Mouse (Mus musculus): ENCODE measurements around the gene Pgam1. TPM values are rescaled to one million over a fixed set of nuclear protein-coding genes. Genes with fewer than 3 reads are reported as not detected.

Pgam1 gene
- polyA plus RNA-seq, 1 experiment from 2014 or later, result 883 TPM

DNA sequence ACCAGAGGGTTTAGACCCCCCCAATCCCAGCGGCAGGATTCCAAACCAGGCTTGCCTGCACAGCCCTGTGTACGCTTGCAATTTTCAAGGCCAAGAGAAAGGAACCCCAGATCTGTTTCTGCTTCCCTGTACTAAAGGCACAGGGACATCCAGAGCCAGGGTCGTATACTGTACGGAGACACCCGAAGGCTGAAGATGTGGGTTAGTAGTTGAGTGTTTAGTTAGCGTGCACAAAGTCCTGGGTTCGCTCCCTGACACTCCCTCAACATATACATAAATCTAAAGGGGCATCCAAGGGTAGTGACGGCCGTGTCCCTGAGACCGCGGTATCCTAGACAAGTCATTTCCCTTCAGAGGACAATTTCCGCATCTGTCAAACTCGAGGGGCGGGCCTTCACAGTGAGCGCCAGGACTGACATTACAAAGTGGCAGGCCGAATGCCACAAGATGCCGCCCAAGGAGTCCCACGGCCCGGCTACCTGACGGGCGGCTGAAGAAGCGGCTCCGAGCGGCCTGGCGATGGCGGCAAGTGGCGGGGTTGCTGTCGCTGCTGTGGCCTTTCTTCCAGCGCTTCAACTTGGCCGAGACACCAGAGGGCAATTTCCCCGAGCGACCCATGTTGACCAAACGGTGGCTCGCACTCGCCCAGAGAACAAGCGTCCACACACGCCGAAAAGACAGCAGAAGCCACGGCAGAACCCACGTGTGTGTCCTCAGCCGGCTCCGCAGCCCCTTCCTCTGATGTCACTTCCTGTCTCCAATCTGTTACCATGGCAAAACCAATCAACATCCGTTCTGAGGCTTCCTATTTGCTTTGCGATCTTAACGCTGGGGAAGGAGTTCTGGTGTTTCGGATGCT lies 16.0 kb upstream of the Pgam1 start, which contains the start of gene Rrp12:
Gene Rrp12 (minus strand): TSS at position 714 of the 859 bp plus-strand sequence.
- ChIA-PET CTCF (interaction anchor here (0.9 kb wide), 1 partner anchor 85 kb away, joined by 3 read pairs; the partner anchor contains the start of gene Mms19), POLR2A (no interaction called here)
- in situ Hi-C loops (cut with MboI; ENCODE audit: low pct_unique_long_range_greater_than_20kb), result no loop called here
- H3K27me3 ChIP-seq, result no peaks in the 10 kb centered on the region
- ATAC-seq (peak; percentile 73), DNase-seq (ENCODE audit: low read depth, low spot score) (peak; percentile 54)
- no peak for TF ChIP-seq CTCF (IDR thresholded peaks at IDR 0.05)

GRCm38 (mm10) chr19:41896319-41896711 lies 15.4 kb upstream of the Pgam1 start:
- ChIA-PET POLR2A (no interaction called here), CTCF (no interaction called here)
- no peaks in the 10 kb centered on the region for H3K27me3 ChIP-seq
- no peak for TF ChIP-seq CTCF (IDR thresholded peaks at IDR 0.05)
- in situ Hi-C loops (cut with MboI; ENCODE audit: low pct_unique_long_range_greater_than_20kb), result no loop called here
- DNase-seq (ENCODE audit: low read depth, low spot score) (no peak), ATAC-seq (no peak)

DNA sequence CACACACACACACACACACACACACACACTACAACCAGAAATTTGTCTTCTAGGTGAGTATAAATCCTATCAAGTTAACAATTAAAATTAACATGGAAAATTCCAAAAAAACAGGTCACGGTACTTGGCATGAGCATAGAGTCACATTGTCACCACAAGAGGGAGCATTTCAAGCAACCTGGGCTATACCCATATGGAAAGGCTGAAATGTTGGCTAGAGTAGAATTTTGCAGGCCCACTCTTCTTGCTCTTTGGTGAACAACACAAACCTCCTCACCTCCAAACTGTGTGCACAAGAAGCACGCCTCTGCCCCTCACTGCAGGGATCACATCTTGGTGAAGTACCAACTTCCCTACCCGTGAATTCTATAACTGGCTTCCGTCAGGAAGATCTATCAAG lies 12.9 kb upstream of the Pgam1 start:
- ChIA-PET CTCF (interaction anchor here (0.9 to 1.3 kb wide), 2 partner anchors 8 to 35 kb away, joined by 3 to 4 read pairs; no protein-coding TSS in a partner anchor), POLR2A (interaction anchor here (0.9 kb wide), 1 partner anchor 34 kb away, joined by 5 read pairs; the partner anchor contains the start of genes Exosc1 and Zdhhc16)
- DNase-seq (ENCODE audit: low read depth, low spot score) (no peak), ATAC-seq (no peak)
- H3K27me3 ChIP-seq, result no peaks in the 10 kb centered on the region
- in situ Hi-C loops (cut with MboI; ENCODE audit: low pct_unique_long_range_greater_than_20kb), result no loop called here
- TF ChIP-seq CTCF (IDR thresholded peaks at IDR 0.05), result peak; percentile 80

DNA sequence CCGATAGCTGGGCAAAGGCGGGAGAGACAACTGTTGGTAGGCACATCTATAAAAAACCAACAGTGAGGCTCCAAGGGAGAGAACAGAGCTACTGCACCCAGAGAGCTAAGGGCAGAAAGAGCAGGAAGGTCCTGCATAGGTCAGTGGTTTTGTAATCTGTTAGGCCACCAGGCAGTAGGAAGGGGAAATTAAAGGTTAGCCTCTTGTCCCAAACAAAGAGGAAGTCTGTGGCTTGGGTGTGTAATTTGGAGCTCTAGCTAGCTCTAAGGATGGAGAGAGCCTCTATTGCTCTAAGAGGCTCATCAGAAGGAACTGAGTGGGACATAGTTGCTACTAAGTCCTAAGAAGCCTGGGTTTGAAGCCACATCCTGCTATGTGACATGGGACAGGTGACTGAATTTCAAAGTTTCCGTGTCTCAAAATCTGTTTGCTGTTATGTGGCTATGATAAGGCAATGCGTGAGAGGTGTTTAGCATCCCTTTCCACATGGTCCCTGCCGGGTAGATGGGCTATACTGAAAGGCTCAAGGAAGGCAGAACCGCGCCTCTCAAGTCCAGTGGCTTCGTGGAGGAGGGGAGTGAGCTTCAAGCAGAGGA lies 11.1 kb upstream of the Pgam1 start:
- H3K27me3 ChIP-seq, result no peaks in the 10 kb centered on the region
- in situ Hi-C loops (cut with MboI; ENCODE audit: low pct_unique_long_range_greater_than_20kb), result no loop called here
- ChIA-PET POLR2A (no interaction called here), CTCF (interaction anchor here (1.4 to 1.5 kb wide), 2 partner anchors 10 to 125 kb away, joined by 3 to 4 read pairs; no protein-coding TSS in a partner anchor)
- DNase-seq (ENCODE audit: low read depth, low spot score), result no peak
- no peak for TF ChIP-seq CTCF (IDR thresholded peaks at IDR 0.05)
- no peak for ATAC-seq

- ChIA-PET CTCF (interaction anchor here (1.5 kb wide), 1 partner anchor 9 kb away, joined by 3 read pairs; no protein-coding TSS in a partner anchor), POLR2A (no interaction called here)
- H3K27me3 ChIP-seq, result no peaks in the 10 kb centered on the region
- ATAC-seq (no peak), DNase-seq (ENCODE audit: low read depth, low spot score) (no peak)
- in situ Hi-C loops (cut with MboI; ENCODE audit: low pct_unique_long_range_greater_than_20kb), result no loop called here
- no peak for TF ChIP-seq CTCF (IDR thresholded peaks at IDR 0.05)
Measured at GRCm38 (mm10) chr19:41901696-41902095, 10.0 kb upstream of the Pgam1 start.

DNA sequence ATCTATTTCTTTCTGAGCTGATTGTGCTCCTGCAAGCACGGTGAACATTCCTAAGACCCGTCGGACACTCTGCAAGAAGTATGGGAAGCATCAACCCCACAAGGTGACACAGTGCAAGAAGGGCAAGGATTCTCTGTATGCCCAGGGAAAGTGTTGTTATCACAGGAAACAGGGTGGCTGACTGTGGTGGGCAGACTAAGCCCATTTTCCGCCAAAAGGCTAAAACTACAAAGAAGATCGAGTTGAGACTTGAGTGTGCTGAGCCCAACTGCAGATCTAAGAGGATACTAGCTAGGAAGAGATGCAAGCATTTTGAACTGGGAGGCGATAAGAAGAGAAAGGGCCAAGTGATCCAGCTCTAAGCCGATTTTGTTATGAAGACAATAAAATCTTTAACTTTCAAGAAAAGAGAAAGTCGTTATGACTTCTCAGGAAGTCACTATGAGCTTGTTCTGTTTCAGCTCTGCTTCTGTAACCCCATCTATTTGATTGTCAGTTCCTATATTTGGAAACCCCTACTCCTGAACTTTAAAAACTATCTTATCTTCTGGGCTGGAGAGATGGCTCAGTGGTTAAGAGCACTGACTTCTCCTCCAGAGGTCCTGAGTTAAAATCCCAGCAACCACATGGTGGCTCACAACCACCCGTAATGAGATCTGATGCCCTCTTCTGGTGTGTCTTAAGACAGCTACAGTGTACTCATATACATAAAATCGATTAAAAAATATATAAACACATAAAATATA lies 8.7 kb upstream of the Pgam1 start:
- ChIA-PET CTCF (interaction anchor here (1.3 to 1.6 kb wide), 2 partner anchors 10 to 149 kb away, joined by 4 read pairs; partner anchors contain the start of gene 4933411K16Rik), POLR2A (no interaction called here)
- no peaks in the 10 kb centered on the region for H3K27me3 ChIP-seq
- TF ChIP-seq CTCF (IDR thresholded peaks at IDR 0.05), result no peak
- in situ Hi-C loops (cut with MboI; ENCODE audit: low pct_unique_long_range_greater_than_20kb), result no loop called here
- DNase-seq (ENCODE audit: low read depth, low spot score) (no peak), ATAC-seq (no peak)

GRCm38 (mm10) chr19:41905246-41905645 lies 6.5 kb upstream of the Pgam1 start:
- no peaks in the 10 kb centered on the region for H3K27me3 ChIP-seq
- ATAC-seq, result no peak
- in situ Hi-C loops (cut with MboI; ENCODE audit: low pct_unique_long_range_greater_than_20kb), result no loop called here
- POLR2A ChIA-PET, result no interaction called here
- CTCF ChIA-PET, result interaction anchor here (1.2 kb wide), 1 partner anchor 23 kb away, joined by 3 read pairs; no protein-coding TSS in a partner anchor
- no peak for TF ChIP-seq CTCF (IDR thresholded peaks at IDR 0.05)
- no peak for DNase-seq (ENCODE audit: low read depth, low spot score)

DNA sequence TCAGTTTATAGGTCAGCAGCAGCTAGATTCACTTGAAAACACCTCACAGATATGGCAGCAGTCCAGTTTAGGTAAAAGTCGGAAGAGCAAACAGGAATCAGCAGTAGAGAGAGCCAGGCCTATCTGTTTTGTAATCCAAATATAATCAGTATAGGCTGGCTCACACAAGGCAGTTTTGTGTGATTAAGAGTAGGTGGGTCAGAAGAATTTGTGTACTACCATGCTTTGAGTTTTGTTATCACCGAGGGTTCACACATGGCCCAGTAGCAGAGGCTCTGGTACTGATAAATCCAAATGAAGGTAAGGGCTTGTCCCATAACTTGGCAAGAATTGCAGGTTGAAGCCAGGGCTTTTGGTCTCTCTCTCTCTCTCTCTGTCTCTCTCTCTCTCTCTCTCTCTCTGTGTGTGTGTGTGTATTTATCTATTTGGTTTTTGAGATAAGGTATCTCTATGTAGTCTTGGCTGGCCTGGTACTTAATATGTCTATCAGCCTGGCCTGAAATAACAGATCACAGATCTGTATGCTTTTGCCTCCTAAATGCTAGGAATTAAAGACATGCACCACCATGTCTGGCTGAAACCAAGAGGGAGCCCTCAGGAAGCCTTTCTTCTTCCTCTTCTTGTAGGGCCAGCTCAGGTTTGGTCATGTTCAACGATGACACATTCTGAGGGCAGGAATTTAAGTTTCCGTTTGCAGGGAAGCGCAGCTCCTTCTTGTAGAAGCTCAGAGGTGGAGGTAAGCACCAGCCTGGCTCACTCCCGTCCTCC lies 5.2 kb upstream of the Pgam1 start:
- in situ Hi-C loops (cut with MboI; ENCODE audit: low pct_unique_long_range_greater_than_20kb), result no loop called here
- no peaks in the 10 kb centered on the region for H3K27me3 ChIP-seq
- POLR2A ChIA-PET, result no interaction called here
- CTCF ChIA-PET, result interaction anchor here (0.9 to 1.5 kb wide), 3 partner anchors 8 to 120 kb away, joined by 3 to 4 read pairs (median 4); no protein-coding TSS in a partner anchor
- ATAC-seq, result no peak
- no peak for TF ChIP-seq CTCF (IDR thresholded peaks at IDR 0.05)
- no peak for DNase-seq (ENCODE audit: low read depth, low spot score)

DNA sequence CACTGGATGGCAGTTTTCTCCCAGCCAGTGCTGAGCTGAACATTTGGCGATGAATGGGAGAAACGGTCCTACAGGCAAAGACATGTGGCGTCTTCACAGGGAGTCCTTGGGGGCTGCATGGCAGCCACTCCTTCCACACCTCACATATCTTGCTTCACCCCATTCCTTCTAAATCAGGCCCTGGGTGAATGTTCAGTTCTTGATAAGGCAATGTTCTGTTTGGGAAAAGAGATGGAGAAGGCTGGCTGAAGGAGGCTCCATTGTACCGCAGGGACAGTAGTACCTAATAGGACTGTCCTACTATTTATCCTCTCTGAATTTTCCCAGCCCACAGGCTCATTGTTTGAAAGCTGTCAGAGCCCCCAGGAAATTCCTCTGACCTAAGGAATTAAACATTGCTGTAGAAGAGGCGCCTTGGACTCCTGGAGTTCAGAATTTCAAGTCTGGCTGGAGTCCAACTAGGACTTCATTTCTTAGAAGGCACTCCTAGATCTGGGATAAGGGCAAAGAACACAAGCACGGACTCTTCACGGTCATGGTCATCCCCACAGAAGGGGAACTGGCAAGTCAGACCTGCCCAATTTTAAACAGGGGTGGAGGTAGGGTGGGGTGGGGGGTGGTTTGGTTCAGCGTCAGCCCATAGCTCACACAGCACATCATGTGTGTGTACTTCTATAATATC lies 4.5 kb upstream of the Pgam1 start:
- no peak for DNase-seq (ENCODE audit: low read depth, low spot score)
- POLR2A ChIA-PET, result no interaction called here
- CTCF ChIA-PET, result interaction anchor here (0.9 to 1.5 kb wide), 2 partner anchors 9 to 119 kb away, joined by 4 read pairs; no protein-coding TSS in a partner anchor
- no peak for TF ChIP-seq CTCF (IDR thresholded peaks at IDR 0.05)
- ATAC-seq, result no peak
- no peaks in the 10 kb centered on the region for H3K27me3 ChIP-seq
- in situ Hi-C loops (cut with MboI; ENCODE audit: low pct_unique_long_range_greater_than_20kb), result no loop called here
